Mouse (Mus musculus) ovary, postnatal 14 days (tissue): Measurements from ENCODE around the gene Itln1.

Experiments
- DNase-seq: peaks from one replicate; pipeline ENCODE4 v3.0.0; 2022; ENCODE audit warnings: low spot score

Itln1 gene

DNA sequence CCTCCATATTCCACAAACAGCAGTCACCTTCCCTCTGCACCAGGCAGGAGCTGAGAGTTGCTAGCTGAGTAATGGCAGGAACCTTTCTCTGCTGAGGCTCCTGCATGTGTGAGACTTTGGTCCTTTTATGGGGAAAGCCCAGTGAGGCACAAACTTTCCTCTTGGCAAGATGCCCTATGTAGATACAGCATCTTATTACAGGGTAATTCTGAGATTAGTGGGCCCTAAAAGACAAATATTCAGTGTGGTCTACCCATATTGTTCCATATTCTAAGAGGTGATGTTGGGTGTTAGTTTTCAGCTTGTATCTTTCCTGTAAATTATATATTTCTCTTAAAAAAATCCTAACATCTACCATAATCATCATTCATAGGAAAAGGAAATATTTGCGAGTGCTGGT, at the start of gene Itln1:
Gene Itln1 (minus strand): TSS at position 101 of the 400 bp plus-strand sequence.
- no peak for DNase-seq

DNA sequence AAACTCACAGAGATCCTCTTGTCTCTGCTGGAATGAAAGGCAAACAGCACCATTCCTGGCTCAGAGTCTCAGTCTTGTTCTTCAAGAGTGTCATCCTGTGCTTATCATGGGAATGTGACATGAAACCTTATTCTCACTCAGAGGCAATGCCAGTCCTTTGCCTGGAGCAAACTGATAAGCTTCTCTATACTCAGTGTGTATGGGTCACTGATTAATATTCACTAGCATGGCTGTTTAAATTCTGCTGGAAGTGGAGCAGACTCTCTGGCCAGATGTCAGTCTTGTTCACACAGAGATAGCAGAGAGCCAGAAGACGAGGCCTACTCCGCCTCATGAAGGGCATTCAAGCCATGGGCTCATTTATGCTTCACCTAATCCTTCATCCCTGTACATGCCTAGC, 49.5 kb upstream of the Itln1 start:
- no peak for DNase-seq

DNA sequence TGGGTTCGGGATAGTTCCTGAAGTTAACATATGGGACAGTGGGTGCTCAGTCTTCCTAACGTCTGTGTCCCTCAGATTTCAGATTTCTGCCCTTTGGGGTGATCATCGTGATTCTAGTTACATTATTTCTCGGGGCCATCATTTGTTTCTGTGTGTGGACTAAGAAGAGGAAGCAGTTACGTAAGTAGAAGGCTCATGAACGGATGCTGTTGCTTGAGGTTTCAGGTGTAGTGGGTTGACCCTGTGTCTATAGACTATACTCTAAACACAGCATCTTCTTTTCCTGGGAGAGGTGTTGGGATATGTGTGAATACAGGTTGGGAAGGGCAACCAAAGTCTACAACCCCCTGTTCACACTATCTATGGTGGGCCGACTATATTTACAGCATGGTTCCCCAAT, 42.1 kb upstream of the Itln1 start:
- DNase-seq = no peak

DNA sequence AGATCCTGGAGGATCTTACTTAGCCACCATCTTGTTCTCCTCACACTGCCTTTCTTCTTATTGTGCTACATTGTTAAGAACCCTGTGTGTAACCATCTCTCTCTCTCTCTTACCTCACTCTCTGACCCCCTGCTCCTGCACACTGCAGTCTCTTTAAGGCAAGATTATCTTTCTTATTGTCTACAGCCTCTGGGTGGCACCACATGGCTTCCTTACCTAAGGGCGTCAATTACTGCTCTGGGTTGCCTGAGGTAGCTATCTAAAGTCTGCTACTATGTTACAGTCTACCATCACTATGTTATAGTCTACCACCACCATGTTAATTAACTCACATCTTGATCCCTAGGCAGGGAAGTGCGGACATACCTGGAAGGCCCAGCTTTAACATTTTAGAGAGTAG, 33.3 kb upstream of the Itln1 start:
- DNase-seq = no peak

DNA sequence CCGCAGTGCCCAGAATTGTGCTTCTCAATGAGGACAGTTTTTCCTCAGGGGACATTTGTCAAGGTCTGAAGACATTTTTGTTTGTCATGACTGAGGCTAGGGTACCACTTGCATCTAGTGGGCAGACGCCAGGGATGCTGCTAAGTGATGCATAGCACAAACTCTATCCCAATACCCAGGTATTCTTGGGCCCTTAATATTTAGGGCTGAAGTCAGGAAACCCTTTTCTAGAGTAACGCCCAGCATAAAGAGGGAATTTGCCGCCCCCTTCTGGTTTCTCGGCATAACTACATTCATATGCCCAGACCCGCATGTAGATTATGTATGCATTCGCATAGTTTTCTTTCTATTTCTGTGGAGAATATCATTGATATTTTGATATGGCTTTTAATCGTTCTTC, 31.7 kb upstream of the Itln1 start:
- peak; percentile 35 for DNase-seq

DNA sequence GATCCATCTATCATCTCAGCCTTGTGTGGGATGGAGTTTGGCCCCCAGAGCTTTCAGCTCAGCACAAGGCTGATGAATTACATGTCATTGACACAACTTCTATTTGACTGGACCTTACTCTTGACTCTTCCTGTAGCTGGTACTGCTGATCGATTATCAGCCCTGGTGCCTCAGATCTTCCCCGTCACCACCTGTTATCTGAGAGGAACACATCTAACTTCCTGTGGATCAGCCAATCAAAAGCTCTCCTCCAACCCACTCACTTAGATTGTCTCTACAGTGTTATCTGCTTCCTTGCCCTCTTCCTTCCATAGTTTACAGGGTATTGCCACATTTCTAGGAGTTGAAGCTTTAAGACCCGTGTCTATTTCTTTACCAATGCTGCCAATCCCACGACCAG, 30.8 kb upstream of the Itln1 start:
- no peak for DNase-seq

DNA sequence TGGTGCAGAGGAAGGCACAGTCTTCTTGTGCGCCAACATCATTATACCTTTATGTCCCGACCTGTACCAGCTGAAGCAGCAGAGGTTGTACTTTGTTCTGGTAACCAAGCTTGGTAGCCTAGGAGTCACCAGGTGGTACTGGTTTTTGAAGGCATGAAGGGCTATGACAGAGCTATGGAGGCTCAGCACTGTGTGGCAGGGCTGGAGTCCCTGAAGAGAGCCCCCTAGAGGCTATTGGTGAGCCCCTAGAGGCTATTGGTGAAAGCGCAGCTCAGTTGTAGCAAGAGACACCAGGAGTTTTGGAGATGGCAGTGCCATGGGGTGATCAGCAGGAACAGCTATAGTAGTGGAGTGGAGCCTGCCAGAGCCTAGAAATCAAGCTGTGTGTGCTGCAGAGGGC, 29.2 kb upstream of the Itln1 start:
- DNase-seq = no peak

DNA sequence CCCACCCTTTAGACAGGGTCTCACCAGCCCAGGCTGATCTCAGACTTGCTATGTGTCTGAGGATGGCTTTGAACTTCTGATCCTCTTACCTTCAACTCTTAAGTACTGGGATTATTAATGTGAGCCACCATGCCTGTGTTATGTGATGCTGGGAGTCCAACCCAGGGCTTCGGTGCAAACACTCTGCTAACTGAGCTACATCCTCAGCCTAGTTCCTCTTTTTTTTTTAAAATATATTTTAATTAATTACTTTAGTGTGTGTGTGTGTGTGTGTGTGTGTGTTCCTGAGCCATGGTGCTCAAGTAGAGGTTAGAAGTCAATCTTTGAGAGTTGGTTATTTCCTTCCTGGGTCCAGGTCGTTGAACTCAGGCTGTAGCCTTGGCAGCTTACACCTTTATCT, 27.9 kb upstream of the Itln1 start:
- DNase-seq = no peak

DNA sequence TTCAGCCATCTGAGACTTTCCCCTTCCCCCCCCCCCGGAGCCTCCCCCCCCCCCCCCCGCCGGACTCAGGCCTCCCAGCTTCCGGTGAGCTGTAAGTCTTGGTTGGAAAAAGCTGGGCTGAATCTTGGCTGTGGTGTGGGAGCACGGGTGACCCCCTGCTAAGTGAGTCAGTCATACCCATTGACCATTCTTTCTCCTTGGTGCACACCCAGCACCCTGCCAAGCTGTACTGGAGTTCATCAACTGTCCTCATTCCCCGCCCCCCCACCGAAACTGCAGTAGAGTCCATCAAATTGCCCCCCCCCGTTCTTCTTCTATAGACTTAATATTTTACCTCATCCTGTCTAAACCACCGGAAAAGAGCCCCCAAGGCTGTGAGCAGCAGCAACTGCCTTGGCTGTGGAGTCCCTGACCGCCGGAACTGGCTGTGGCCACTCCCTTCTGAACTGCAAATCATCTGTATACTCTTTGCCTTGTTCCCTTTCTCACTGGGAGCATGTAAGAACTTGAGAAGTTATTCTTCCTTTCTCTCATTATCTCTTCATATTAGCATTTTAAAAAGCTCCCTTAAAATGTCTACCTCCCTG, 26.6 kb upstream of the Itln1 start:
- no peak for DNase-seq

DNA sequence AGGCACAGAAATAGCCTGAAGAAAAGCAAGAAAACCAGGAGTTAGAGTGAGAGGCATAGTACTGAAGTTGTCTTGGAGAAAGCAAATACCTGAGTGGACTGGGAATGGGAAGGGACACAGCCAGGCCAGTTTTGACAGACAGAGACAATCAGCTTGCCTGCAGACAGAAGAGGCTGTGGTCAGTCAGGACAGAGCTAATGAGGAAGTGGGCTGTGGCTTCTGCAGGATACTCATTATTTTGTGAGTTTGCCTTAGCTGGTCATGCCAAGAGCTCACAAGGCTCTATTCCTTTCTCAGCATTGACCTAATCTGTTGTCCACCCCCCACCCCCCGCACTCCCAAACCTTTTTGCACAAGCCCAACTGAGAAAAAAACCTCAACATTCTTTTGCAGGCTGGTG, 26.1 kb upstream of the Itln1 start:
- DNase-seq = no peak

DNA sequence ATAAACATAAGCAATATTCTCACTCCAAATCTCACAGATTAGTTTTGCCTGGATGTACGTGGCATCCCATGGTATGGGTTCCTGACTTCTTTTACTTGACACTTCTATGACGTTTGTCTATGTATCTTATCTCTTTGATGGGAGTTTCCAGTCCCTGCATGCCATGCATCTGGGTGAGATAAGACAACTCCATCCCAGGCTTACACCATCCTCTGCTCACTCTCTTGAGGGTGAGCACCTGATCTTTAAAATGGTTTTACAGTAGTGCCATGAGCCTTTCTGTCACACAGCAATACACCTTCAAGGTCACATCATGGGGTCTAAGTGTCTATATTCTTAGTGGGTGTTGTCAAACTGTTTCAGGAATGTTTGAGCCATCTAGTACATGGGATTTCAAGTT, 25.2 kb upstream of the Itln1 start:
- DNase-seq = no peak

DNA sequence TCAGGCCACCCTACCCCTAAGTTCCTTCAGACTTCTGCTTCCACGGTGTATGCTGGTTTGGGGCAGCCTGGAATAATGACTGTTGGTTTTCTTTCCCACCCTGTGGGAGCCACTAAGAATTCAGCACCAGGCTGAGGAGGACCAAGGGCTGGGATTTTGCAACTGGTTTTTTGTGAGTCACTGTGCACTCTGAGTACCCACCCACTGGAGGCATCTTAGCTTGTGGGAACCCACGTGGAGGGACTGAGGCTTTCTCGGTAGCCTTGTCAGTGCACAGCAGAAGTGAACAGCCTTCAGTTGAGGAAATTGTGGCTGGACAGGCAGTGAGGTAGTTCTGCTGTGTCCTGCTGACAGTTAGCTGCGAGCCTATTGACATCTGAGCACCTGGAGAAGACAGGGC, 23.8 kb upstream of the Itln1 start, which contains the start of gene Cd244a:
Gene Cd244a (plus strand): TSS at position 296 of the 400 bp plus-strand sequence.
- no peak for DNase-seq

DNA sequence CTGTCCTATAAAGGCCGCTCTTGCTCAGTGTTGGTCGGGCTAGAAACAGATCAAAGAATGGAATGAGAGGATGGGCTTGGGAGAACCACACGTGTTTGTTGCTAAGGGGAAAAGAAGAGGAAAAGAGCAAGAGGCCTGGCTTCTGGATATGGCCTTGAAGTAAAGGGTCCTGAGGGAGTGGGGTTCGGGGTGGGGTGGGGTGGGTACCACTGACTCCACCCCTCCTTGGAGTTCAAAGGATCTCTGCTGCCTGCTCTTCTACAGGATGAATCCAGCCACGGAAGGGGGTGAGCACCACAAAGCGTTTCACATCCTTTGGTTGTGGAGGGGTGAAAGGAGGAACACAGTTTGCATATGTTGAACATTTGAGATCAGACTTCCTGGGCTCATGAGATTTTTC, 23.3 kb upstream of the Itln1 start:
- no peak for DNase-seq

DNA sequence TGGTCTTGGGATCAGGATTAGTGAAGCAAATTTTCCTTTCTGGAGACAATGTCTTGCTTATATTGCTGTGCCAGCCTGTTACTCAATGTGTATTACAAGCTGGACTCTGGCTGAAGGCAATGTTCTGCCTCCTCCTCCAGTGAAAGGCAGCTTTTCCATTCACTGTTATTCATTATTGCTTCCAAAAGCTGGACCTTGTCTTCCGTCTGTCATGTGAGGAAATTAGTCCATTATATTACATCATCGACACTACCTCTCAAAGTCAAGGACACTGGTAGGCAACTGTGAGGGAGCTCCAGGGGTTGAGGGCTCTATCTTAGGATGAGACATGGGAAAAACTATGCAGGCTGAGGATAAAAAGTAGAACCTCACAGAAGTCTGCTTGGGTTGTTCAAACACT, 21.3 kb upstream of the Itln1 start:
- no peak for DNase-seq

DNA sequence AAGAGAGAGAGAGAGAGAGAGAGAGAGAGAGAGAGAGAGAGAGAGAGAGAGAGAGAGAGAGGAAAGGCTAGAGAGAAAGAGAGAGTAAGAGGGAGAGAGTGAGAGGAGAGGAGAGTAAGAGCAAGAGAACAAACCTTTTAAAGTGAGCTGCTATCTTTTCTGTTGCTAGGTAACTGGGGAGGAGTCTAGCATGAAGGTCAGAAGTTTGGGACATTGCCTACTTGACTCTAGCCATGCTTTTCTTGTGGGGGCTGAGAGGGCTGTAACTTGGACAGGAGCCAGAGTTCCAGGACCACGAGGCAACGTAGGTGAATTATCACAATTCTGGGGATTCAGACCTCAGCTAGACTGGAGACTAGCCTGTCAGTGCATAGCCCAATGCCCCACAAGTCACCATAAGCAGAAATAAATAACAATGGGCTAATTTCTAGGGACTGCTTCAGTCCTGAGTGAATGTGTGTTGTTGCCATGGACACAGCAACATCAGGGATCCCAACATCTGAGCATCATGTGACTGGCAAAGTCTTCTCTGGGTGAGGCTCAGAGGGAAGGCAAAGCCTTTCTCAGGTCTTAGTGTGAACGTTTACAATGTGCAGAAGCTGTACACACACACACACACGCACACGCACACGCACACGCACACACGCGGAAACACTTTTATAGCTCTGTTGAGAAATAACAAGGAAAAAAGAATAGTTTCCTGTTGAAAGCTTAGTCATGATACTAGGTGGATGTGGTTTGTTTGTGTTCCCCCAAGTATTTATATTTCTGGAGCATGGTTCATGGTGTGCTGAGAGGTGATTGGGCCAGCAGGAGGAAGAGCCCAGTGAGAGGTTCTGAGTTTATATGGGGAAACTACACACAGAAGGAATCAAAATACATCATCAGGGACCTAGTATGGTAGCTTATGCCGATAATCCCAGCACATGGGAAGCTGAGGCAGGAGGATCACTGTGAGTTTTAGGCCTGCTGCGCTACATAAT, 18.6 kb upstream of the Itln1 start:
- no peak for DNase-seq

DNA sequence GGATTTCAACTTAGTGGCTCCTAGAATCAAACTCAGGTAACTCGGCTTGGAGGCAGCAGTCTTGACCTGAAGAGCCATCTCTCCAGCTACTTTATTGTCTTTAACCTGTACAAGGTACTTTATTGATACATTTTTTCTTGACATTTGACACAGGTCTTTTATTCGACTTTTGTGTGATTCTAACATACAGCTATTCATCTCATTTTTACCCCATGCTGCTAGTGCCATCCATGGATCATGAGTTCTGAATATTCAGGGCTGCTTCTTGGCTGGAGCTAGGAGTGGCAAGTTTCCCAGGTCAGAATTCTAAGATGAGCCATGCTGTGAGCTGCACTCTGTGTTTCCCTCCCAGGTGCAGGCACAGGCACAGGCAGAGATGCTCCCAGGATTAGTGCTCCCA, 17.1 kb upstream of the Itln1 start:
- DNase-seq = no peak

DNA sequence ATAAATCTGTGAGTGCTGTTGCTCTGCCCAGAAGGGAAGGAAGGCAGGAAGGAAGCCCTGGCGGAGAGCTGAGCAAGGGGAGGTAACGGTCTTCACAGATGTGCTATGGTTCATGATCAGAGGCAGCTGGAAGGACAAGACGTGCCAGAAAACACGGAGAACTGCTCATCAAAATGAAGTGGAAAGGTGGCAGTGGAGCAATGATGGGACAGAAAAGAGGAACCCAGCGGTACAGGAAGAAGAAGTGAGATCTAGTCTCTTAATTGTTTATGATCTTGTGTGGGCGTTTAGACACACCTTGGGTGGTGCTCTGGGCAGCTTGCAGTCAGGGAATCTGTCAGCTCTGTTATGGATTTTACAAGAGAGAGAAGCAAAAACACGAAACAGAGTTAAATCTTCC, 16.2 kb upstream of the Itln1 start:
- no peak for DNase-seq

DNA sequence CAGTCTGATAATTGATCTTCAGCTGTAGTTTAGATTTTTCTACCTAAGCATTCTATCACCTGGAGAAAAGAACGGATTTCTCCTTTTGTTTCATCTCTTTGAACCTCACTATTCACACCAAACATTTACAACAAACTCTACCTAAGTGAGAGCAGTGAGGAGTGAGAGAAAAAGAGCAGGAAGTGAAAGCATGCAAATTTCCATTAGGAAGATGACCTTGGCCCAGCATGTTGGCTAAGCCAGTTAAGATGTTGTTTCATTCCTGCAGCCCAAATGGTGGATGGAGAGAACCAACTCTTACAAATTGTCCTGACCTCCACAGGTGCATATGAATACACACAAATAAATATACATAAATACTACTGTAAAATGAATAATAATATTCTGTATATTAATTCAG, 5.6 kb upstream of the Itln1 start:
- no peak for DNase-seq

DNA sequence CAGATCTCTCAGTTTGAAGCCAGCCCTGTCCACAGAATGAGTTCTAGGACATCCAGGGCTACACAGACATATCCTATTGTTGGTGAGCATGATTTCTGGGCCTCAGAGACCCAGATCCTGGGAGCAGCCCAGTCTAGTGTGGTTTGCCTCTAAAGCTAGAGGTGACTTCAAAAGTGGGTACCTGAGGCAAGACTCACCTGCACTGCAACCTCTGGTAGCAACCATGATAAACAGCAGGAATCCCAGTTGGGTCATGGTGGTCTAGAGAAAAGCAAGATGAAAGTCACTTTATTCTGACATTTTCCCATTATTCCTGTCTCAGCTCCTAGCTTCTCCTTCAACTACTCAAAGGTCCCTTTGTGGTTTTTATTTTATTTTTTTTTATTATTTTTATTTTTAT, 537 bp downstream of the Itln1 start:
- no peak for DNase-seq

DNA sequence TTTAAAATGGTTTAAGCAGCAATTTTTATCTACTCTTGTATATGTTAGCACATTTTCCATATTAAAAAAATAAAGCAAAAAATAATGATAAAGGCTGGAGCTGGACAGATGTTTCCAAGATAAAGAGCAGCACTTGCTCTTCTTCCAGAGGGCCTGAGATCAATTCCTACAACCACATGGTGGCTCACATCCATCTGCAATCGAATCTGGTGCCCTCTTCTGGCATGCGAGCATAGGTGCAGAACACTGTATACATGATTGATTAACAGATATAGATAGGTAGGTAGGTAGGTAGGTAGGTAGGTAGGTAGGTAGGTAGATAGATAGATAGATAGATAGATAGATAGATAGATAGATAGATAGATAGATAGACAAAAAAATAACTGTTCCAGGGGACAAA, 2.3 kb downstream of the Itln1 start:
- DNase-seq = no peak

DNA sequence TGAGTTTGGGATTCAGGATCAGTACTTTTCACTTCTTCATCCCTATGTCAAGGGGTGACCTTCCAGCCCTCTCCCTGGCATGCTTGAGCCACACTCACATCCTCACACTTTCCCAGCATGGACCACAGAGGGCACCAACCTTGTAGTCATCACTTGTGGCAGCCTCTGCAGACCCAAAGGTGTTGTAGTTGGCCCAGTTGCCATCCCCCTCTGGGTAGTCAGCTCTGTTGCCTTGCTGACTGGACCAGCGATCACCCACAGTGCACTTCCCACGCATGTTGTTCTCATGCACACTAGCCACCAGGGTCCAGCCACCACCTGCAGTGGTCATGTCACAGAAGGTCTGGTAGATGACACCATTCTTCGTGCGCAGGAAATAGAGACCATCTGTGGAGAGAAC, 3.7 kb downstream of the Itln1 start:
- DNase-seq = no peak

DNA sequence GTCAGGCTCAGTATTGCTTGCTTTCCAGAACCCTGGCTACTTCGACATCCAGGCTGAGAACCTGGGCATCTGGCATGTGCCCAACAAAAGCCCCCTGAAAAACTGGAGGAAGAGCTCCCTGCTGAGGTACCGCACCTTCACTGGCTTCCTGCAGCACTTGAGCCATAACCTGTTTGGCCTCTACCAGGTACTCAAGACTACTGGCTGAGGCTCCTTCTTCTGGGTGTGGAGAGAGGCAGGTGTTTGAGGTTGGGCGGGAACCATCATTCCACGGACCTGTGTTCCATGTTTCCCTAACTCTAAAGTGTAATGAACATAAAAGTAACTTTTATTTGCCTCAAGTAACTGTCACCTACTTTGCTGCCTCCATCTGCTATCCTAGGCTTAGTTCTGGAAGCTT, 19.5 kb downstream of the Itln1 start:
- DNase-seq = no peak

DNA sequence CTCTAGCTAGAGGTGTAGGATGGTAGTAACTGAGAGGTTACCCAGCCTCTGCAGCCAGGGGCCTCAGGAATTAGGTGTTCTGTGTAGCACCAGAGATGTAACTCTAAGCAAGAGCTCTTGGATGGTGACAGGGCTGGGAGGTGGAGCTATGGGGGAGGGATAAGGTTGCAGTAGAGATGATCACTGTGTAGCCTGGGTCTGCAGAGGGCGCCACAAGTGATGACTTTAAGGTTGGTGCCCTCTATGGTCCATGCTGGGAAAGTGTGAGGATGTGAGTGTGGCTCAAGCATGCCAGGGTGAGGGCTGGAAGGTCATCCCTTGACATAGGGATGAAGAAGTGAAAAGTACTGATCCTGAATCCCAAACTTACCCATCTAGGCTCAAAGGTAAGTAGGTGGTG, 20.1 kb downstream of the Itln1 start:
- no peak for DNase-seq

DNA sequence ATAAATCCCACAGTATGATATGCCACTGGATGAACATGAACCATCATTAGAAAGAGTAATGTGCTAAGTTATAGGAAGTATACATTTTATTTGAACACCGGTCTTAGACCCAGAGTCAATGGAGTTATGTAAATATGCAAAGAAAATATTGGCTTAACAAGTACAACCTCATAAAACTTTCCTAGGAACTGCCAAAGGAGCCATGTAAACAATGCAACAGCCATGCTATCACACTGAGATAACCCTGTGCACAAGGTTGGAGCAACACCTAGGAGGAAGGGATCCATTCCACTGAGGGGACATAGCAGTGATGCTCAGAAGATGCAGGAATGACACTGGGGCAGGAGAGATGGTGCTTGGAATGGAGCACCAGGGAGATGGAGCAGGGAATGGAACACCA, 21.3 kb downstream of the Itln1 start:
- no peak for DNase-seq
